Mouse (Mus musculus) spleen, embryonic (tissue): ENCODE data around the gene Lcmt2.

Source experiments
- CTCF ChIA-PET: fragments of 350-600 bp; sonication (Branson Sonifier 250); formaldehyde crosslinking; loops from one replicate; lab custom pipeline; 2022; lab: Charles Lee

Gene Lcmt2

GRCm38 (mm10) chr2:121119260-121119659 is 21.2 kb downstream of the Lcmt2 start:
- CTCF ChIA-PET, result no interaction called here

- CTCF ChIA-PET, result no interaction called here
These were observed 25.0 kb downstream of the Lcmt2 start for GRCm38 (mm10) chr2:121115418-121115817.

- CTCF ChIA-PET, result no interaction called here
These were observed 30.8 kb downstream of the Lcmt2 start, which contains the start of gene Tgm7 for GRCm38 (mm10) chr2:121109695-121110094. Tgm7 (minus strand) TSS chr2:121109795.

- CTCF ChIA-PET, result no interaction called here
These were observed 34.5 kb downstream of the Lcmt2 start for GRCm38 (mm10) chr2:121105940-121106339.

GRCm38 (mm10) chr2:121102051-121102450 is 38.4 kb downstream of the Lcmt2 start:
- CTCF ChIA-PET, result interaction anchor here (0.6 kb wide), 1 partner anchor 152 kb away, joined by 3 read pairs; no protein-coding TSS in a partner anchor

GRCm38 (mm10) chr2:121089751-121090150 is 50.7 kb downstream of the Lcmt2 start:
- CTCF ChIA-PET, result no interaction called here

GRCm38 (mm10) chr2:121088507-121088906 is 51.9 kb downstream of the Lcmt2 start:
- CTCF ChIA-PET, result no interaction called here

- CTCF ChIA-PET, result no interaction called here
These were observed 54.8 kb downstream of the Lcmt2 start, which contains the start of gene Tgm5 for GRCm38 (mm10) chr2:121085480-121086185. Tgm5 (minus strand) TSS chr2:121085841.

- CTCF ChIA-PET, result no interaction called here
These were observed 57.8 kb downstream of the Lcmt2 start for GRCm38 (mm10) chr2:121082626-121083025.
